Mouse (Mus musculus): Measurements from ENCODE around the gene Stat5a.

- TF ChIP-seq CTCF (IDR thresholded peaks at IDR 0.05; ENCODE audit: low read depth) (no peak), EP300 (IDR thresholded peaks at IDR 0.05; ENCODE audit: low read depth) (no peak)
These were observed 37.4 kb upstream of the Stat5a start for GRCm38 (mm10) chr11:100821605-100822220.
